Mouse (Mus musculus) gastrocnemius, postnatal 36 days (tissue): Measurements from ENCODE around the gene Ranbp17. TPM values are rescaled to one million over a fixed set of nuclear protein-coding genes. Genes with fewer than 3 reads are reported as not detected.

Experiments
- DNase-seq, 2 experiments: peaks; one replicate each; pipeline ENCODE4 v3.0.0; 2022
- intact Hi-C: fragments of 180-260 bp; cut with DNase I; formaldehyde crosslinking; loops from one replicate; pipeline ENCODE4 v1.15.1; 2025
- total RNA-seq, 2 experiments: library from RNA; stranded (reverse); gene quantifications; 2 replicates each; pipeline ENCODE4 v1.2.3; 2021

The Ranbp17 gene
- total RNA-seq, 2 experiments from 2014 or later: 0.46 to 0.62 TPM

DNA sequence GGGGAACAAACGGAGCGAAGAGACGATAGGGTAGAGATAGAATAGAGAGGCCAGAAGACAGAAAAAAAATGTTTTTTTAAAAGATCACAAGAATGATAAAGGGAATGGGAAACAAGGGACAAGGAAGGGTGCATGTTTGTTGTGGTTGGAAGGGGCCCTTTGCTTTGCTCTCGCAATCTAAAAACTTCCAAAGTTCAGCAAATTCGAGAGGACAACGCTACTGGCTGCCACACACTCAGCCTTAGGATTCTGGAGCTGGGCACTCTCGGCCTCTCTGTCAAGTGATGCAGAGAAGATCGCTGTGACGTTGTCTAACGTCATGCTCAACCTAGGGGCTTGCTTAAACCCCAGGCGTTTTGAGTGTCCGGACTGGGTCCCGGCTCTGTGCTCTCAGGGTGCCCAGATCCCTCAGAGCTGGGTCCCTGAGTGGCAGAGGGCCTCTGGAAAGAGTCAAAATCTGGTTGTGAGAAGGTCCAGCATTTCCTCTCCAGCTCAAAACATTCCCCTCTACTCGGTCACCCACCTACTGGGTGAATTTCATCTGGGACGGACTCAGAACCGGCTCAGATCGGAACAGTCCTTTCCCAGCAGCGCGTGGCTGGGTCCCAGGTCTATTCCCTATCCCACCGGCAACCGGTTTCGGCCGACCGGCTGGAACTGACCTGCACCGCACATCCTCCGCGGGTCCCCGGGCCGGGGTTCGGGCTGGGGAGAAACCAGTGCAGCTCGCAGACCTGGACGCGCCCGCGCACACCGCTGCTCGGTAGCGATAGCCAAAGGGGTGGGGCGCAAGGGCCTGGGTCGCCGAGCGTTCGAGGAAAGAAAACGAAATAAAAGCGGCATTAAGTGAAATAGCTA, 313.4 kb downstream of the Ranbp17 start:
- intact Hi-C loops: no loop called here

GRCm38 (mm10) chr11:33199117-33199514, 314.4 kb downstream of the Ranbp17 start:
- intact Hi-C loops: no loop called here
- DNase-seq: no peak

More for the DNA sequence above, 313.4 kb downstream of the Ranbp17 start:
- DNase-seq: no peak

DNA sequence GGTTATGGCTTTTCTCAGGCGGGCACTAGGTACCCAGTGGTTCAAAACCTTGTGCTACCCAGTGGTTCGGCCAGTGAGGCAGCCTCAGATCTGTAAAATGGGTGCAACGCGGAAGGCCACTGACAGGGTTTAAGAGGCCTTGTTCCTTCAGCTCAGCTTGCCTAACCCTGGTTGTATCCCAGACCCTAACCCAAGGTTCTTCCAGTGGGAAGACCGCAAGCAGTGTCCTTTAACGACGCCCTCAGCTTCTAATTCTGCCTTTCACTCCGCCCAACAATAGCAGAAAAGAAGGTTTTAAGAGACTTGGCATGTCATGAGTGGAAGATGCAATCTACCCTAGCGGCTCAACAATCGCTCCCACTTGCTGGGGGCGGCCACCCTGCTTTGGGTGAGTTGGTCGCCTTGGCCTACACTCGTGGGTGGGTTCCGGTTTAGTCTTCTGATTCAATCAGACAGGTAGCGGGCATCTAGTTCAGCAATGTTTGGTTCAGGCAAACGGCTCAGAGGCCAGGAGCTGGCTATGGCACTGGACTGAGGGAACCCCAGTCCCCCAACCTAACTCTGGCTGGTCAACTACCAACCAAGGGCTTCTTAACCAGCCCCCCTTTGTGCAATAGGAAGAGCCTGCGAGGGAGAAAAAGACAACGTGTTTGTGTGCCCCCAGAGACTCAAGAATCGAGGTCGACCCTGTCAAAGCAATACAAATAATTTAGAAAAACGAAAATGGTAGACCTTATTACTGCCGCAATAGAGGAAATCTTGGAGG, 315.0 kb downstream of the Ranbp17 start:
- no peak for DNase-seq
- intact Hi-C loops: no loop called here

DNA sequence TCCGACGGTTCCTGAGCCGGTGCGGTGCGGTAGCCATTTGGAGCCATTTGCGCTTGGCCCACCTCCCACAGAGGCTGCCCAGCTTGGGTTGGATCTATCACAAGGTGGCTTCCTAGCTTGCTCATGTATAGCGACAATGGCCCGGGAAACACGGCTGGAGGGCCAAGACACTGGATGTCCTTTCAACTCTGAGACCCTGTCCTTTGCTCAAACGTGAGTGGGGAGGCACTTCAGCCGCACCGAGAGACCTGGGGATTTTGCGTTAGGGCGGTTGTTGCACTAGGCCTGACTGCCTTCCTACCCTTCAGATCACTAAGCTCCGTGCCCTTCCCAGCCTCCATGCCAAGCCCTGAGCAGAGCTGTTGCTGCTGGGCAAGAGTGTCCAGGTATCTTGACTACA, 315.9 kb downstream of the Ranbp17 start:
- intact Hi-C loops: no loop called here
- no peak for DNase-seq

- no peak for DNase-seq
- intact Hi-C loops: no loop called here
Observed at GRCm38 (mm10) chr11:33197133-33197514, 316.4 kb downstream of the Ranbp17 start.

DNA sequence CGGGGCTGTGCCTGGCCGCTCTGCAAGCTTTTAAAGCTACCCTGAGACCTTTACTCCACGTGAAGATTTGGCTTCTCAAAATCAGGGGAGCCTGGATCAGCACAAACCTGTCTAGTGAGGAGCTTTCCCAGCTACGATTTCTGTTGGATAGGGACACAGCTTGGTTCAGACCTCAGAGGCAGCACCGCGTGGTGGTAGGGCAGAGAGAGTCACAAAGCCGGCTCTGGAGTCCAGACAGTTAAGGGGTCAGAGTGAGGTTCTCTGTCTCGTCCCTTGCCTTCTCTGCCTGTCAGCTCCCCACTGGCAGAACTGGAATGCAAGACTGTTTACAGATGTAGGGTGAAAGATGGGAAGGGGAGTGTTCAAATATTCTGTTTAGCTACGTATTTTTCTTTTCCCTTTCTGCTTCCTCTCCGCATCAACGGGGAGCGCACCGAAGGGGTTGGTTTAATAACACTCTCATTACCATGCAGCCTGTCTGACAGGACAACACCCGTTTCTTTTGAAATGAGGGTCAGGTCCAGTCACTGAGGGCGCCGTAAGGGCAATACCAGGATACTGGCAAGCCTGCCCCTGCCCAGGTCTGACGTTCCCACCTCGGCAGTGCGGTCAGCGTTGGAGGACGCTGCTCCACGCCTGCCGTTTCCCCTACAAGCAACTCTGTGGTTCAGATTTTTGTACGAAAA, 317.0 kb downstream of the Ranbp17 start:
- no peak for DNase-seq
- intact Hi-C loops: no loop called here

GRCm38 (mm10) chr11:33195531-33196446, 317.8 kb downstream of the Ranbp17 start:
- no peak for DNase-seq
- intact Hi-C loops: no loop called here

DNA sequence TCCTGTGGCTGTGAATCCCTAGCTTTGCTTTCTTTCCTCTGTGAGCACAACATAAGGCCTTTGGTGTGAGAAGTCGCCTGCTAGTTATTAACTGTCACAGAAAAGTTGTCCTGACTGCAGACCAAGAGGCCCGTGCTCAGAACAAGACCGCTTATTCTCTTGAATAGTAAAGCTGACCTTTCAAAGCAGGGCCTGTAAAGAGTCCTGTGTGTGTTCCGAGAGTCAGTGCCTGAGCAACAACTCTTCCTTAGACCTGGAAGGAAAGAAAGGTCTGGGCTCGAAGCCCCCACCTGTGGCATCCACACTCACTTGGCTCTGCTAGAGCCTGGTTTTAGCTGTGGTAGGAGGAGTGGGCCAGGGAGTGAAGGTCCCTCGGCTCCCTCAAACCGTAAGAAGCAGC, 318.5 kb downstream of the Ranbp17 start:
- intact Hi-C loops: no loop called here
- DNase-seq: no peak

DNA sequence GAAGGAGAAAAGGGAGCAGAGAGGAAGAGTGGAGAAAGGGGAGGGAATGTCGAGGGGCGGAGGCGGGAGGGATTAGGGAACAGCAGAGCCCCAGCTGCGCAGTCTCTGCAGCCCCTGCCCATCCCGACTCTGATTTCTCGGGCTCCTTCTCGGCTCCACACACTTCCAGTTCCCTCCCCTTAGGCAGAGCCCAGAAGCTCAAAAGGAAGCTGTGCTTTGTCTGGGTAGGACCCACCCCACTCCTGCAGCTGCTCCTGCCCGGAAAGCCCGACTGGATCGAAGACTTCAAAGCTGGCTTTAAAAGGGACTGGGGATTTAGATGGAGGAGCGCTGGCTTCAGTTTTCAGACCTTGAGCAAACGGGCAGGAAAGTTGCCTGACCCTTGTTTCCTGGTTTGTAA, 319.9 kb downstream of the Ranbp17 start:
- intact Hi-C loops: no loop called here
- no peak for DNase-seq

DNA sequence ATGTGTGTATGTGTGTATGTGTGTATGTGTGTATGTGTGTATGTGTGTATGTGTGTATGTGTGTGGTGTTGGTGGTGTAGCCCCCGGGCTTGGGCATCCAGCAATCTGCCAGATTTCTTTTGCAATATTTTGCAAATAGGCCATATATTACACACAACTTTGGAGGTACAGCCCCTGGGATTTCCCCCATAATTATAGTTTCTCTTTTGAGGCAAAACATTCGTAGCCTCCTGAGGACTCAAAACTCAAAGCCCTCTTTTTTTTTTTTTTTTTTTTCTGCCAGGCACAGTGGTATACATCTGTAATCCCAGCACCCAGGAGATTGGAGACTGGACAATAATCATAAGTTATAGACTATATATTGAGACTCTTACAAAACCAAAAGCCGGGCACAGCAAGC, 331.7 kb downstream of the Ranbp17 start:
- intact Hi-C loops: no loop called here

GRCm38 (mm10) chr11:33180701-33181116, 332.8 kb downstream of the Ranbp17 start:
- intact Hi-C loops: no loop called here
- DNase-seq: no peak

More for the DNA sequence above, 331.7 kb downstream of the Ranbp17 start:
- no peak for DNase-seq

DNA sequence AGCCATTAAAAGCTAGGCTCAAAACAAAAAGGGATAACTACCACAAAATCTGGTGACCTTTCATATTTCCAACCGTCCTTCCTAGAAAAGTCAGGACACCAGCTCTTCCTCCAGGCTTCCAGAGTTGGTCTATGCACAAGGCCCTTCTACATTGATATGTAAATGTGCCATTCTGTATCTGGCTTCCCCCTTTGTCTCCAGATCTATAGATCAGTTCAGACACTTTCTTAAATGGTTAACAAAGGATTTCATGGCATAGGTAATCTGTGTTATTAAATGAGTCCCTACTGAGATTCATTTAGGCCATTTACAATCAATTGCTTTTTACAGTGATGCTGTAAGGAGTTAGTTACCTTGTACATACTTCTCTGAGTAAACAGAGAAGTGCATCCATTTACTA, 333.7 kb downstream of the Ranbp17 start:
- intact Hi-C loops: loop anchor here (5.0 kb wide), 2 partner anchors 117 to 542 kb away; no protein-coding TSS in a partner anchor
- no peak for DNase-seq

GRCm38 (mm10) chr11:33176525-33177245, 336.9 kb downstream of the Ranbp17 start:
- no peak for DNase-seq
- intact Hi-C loops: loop anchor here (1.0 to 5.0 kb wide), 3 partner anchors 121 to 546 kb away; no protein-coding TSS in a partner anchor

DNA sequence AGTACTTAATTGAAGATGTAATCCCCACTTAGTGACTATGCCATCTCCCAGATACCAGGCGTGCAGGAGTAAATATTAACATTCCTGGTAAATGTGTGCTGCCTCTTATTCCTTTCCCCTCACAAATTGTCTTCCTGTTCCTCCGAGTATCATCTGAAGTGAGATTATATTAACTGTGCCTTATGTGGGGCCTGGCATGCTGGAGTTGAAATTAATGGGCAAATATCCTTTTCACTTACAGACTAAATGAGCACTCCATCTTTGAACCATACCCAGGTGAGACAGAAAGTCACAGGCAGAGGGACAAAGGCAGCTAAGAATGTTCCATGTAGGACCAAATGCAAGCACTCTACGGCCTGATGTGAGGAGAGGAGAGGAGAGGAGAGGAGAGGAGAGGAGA, 337.8 kb downstream of the Ranbp17 start:
- intact Hi-C loops: loop anchor here (1.0 to 5.0 kb wide), 3 partner anchors 122 to 547 kb away; no protein-coding TSS in a partner anchor
- no peak for DNase-seq

DNA sequence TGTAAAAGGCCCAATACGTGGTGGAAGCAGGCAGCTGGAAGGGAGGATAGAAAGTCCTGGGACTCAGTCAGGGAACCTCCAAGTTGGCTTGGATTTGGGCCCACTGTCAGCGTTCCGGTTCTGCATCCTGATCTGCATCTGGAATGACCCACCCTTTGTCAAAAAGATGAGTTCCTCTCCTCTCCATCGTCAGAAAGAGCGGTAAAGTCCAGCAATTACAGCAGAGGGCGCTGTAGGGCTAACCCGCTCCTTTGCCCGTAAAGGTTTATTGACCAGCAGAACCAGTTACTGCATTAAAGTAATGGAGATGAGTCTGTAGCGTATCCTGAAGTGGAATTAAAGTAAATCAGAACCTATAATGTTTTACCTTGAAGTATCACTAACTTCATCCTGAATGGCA, 343.1 kb downstream of the Ranbp17 start:
- DNase-seq: peak; percentile 22 to 27
- intact Hi-C loops: no loop called here

GRCm38 (mm10) chr11:33162998-33163506, 350.5 kb downstream of the Ranbp17 start, which contains the start of gene Npm1:
TSS of gene Npm1 (minus strand) at chr11:33163206.
- DNase-seq: peak; percentile 98 to 99
- intact Hi-C loops: no loop called here

DNA sequence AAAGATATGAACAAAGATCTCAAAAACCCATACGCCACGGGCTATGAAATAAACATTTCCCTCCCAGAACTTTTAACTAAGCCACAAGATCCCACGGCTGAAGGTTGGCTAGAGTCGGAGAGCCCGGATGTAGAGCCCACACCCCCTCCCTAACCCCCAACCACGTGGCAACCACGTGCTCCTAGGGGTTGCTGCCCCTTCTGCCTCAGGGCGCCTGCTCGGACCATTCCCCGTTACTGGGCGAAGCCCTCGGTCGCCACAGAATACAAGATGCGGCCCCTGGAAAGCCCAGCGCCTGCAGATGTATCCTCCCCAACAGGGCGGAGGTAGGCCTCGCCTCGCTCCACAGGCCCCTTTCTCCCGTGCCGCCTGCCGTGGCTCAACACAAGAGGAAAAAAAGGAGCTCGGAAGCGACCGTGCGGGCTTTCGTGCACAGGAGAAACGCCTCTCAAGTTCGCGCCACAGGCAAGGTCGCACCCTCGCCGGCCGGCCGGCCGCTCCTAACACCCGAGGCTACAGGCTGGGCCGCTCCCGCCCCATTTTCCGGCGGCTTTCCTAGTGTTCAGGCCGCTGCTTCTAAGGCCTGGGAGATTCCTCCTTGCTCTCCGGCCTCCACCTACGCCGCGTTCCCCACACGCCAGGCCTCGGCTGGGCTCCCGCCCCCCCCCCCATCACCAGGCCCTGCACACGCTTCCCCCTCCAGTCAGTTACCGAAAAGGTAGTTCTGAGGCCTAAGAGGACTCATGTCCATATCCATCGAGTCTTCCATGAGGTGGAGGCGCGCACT, 351.1 kb downstream of the Ranbp17 start:
- intact Hi-C loops: no loop called here
- DNase-seq: peak; percentile 38 to 46
